Mouse (Mus musculus): ENCODE data around the gene Mta3. TPM values are rescaled to one million over a fixed set of nuclear protein-coding genes. Genes with fewer than 3 reads are reported as not detected.

Mta3 gene
- 37.1 and 39.0 TPM in 2 replicates for polyA plus RNA-seq (2012; rRNA removed)

GRCm38 (mm10) chr17:83706116-83706593, at the start of gene Mta3:
Gene Mta3, plus strand, starts transcription at chr17:83706163.

GRCm38 (mm10) chr17:83847815-83848214, 141.9 kb downstream of the Mta3 start, which contains the start of gene Haao:
Gene Haao, minus strand, starts transcription at chr17:83847963.

Other genes with a start within 250 kb of the Mta3 start
- 103 and 115 TPM in 2 replicates for gene Cox7a2l, start 188.8 kb upstream of the Mta3 start, polyA plus RNA-seq (2012; rRNA removed)
- 0.28 and 0.44 TPM in 2 replicates for gene Kcng3, start 74.3 kb upstream of the Mta3 start, polyA plus RNA-seq (2012; rRNA removed)
- 3.1 TPM in 2 replicates for gene Haao, start 141.8 kb downstream of the Mta3 start, polyA plus RNA-seq (2012; rRNA removed)

Measured in colon, adult 2 months (tissue).